Mouse (Mus musculus): ENCODE data around the gene Foxk2. TPM values are rescaled to one million over a fixed set of nuclear protein-coding genes. Genes with fewer than 3 reads are reported as not detected.

Gene Foxk2
- polyA plus RNA-seq, 1 experiment from 2014 or later, result 8.4 TPM

DNA sequence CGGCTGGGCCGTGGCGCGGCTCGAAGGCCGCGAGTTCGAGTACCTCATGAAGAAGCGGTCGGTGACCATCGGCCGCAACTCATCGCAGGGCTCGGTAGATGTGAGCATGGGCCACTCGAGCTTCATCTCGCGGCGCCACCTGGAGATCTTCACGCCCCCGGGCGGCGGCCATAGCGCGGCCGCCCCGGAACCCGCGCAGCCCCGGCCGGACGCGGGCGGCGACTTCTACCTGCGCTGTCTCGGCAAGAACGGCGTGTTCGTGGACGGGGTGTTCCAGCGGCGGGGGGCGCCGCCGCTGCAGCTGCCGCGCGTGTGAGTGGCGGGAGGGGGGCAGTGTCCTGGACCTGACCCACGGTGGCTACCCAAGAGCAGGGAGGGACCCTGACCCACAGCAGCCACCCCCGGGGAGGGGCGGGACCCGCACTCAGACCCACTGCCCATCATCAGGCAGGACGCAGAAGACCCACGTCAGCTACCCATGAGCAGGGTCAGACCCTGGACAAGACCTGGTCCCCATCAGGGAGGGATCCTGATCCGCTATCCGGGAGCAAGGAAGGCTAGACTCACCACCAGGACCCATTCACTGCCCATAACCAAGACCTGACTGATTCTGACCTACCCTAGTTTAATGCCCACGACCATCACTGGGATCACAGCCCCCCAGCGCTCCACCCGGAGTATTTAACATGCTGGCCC lies 569 bp downstream of the Foxk2 start:
- peak; percentile 52 for ATAC-seq (replicated peaks; ENCODE audit: insufficient number of reproducible peaks, low FRiP score, low TSS enrichment)
- H3K4me1 ChIP-seq (ENCODE audit: control insufficient read depth, insufficient read depth, low read length), result peaks cover 7% of the 10 kb centered on the region; the same call in 1 of the 2 replicates
- peak overlapping the region; percentile 95 for H3K4me2 ChIP-seq
- no peaks in the 10 kb centered on the region for H3K27me3 ChIP-seq (ENCODE audit: control insufficient read depth, insufficient read depth, low read length)
- H3K36me3 ChIP-seq (ENCODE audit: control insufficient read depth, insufficient read depth, low read length), result peaks cover 11% of the 10 kb centered on the region
- H3K4me3 ChIP-seq (ENCODE audit: low read depth, low read length), result peak overlapping the region; percentile 94
- peak overlapping the region; percentile 65; the same call in 1 of the 2 replicates for H3K27ac ChIP-seq (ENCODE audit: low read depth, low read length)
- no peaks in the 10 kb centered on the region for H3K9me3 ChIP-seq (replicated peaks; ENCODE audit: control insufficient read depth, low read length)
- under 1% methylated on average over 59 of the region's 60 CpGs for WGBS (ENCODE audit: insufficient replicate concordance)
- peak overlapping the region; percentile 96 for H3K9ac ChIP-seq (ENCODE audit: low read depth, low read length)

DNA sequence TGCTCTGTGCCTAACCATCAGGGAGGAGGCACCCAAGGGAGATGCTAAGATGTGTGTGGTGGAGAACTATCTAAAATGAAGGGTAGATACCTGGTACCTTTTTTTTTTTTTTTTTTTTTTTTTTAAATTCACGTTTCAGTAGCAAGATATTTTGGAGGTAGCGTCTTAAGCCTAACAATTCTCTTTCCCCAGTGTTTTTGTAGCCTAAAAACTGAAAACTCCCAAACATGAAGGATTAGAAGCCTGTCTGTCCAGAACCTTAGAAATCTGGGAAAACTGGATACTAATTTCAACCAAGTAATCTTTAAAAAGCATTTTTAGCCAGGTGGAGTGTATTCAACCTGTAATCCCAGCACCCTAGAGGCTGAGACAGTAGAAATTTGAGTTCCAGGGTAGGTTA lies 1.3 kb downstream of the Foxk2 start:
- 52% methylated on average over 2 of the region's 2 CpGs for WGBS (ENCODE audit: insufficient replicate concordance)
- H3K4me1 ChIP-seq (ENCODE audit: control insufficient read depth, insufficient read depth, low read length), result peaks cover 7% of the 10 kb centered on the region; the same call in 1 of the 2 replicates
- H3K9me3 ChIP-seq (replicated peaks; ENCODE audit: control insufficient read depth, low read length), result no peaks in the 10 kb centered on the region
- peak overlapping the region; percentile 96 for H3K9ac ChIP-seq (ENCODE audit: low read depth, low read length)
- H3K4me2 ChIP-seq, result peak overlapping the region; percentile 95
- peaks cover 9% of the 10 kb centered on the region for H3K36me3 ChIP-seq (ENCODE audit: control insufficient read depth, insufficient read depth, low read length)
- no peak overlapping the region for H3K27ac ChIP-seq (ENCODE audit: low read depth, low read length)
- peak overlapping the region; percentile 94 for H3K4me3 ChIP-seq (ENCODE audit: low read depth, low read length)
- H3K27me3 ChIP-seq (ENCODE audit: control insufficient read depth, insufficient read depth, low read length), result no peaks in the 10 kb centered on the region
- ATAC-seq (replicated peaks; ENCODE audit: insufficient number of reproducible peaks, low FRiP score, low TSS enrichment), result no peak

DNA sequence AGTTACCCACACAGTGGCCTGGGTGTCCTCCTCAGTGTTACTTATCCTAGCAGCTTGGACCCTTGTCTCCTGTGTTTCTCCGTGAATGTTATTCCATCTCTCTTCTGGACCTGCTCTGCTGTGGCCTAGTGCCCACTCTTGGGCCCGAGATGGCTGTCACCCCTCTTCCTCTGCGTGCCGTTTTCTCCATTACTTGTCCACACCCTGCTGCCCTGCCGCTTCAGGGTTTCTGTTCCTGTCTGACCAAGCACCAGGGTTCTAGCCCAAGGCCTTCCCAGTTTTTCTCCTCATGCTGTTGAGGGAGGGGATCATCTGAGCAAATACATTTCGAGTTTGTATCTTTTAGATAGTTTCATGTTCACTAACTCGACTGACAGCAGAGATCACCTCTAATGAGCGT lies 17.7 kb downstream of the Foxk2 start:
- no peak for ATAC-seq (replicated peaks; ENCODE audit: insufficient number of reproducible peaks, low FRiP score, low TSS enrichment)
- Histone ChIP-seq H3K4me1 (ENCODE audit: control insufficient read depth, insufficient read depth, low read length) (peaks cover 21% of the 10 kb centered on the region), H3K9ac (ENCODE audit: low read depth, low read length) (no peak overlapping the region), H3K36me3 (ENCODE audit: control insufficient read depth, insufficient read depth, low read length) (no peaks in the 10 kb centered on the region; the same call in 1 of the 2 replicates), H3K27ac (ENCODE audit: low read depth, low read length) (no peak overlapping the region), H3K4me2 (no peak overlapping the region), H3K27me3 (ENCODE audit: control insufficient read depth, insufficient read depth, low read length) (no peaks in the 10 kb centered on the region), H3K4me3 (ENCODE audit: low read depth, low read length) (no peak overlapping the region), H3K9me3 (replicated peaks; ENCODE audit: control insufficient read depth, low read length) (no peaks in the 10 kb centered on the region)
- 84% methylated on average over 8 of the region's 8 CpGs for WGBS (ENCODE audit: insufficient replicate concordance)

DNA sequence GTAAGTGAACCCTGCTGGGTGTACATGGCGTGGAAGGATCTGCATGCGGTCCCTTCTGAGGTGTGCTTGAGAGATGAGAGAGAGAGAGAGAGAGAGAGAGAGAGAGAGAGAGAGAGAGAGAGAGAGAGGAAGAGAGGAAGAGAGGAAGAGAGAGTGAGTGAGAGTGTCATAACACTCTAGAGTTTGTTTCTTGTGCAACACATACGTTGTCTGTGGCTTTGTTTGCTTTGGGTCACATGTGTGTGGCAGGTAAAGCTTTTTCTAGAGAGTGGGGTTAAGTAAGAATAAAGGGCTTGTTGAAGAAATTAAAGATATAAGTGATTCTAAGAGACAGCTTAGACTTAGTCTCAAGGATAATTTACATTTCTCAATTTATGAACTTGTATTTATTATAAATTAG lies 18.2 kb downstream of the Foxk2 start:
- Histone ChIP-seq H3K27ac (ENCODE audit: low read depth, low read length) (no peak overlapping the region), H3K9me3 (replicated peaks; ENCODE audit: control insufficient read depth, low read length) (no peaks in the 10 kb centered on the region), H3K27me3 (ENCODE audit: control insufficient read depth, insufficient read depth, low read length) (no peaks in the 10 kb centered on the region), H3K36me3 (ENCODE audit: control insufficient read depth, insufficient read depth, low read length) (no peaks in the 10 kb centered on the region; the same call in 1 of the 2 replicates), H3K4me2 (no peak overlapping the region), H3K4me3 (ENCODE audit: low read depth, low read length) (no peak overlapping the region), H3K9ac (ENCODE audit: low read depth, low read length) (no peak overlapping the region), H3K4me1 (ENCODE audit: control insufficient read depth, insufficient read depth, low read length) (peaks cover 26% of the 10 kb centered on the region)
- ATAC-seq (replicated peaks; ENCODE audit: insufficient number of reproducible peaks, low FRiP score, low TSS enrichment), result no peak
- WGBS (ENCODE audit: insufficient replicate concordance), result 88% methylated on average over 3 of the region's 3 CpGs

DNA sequence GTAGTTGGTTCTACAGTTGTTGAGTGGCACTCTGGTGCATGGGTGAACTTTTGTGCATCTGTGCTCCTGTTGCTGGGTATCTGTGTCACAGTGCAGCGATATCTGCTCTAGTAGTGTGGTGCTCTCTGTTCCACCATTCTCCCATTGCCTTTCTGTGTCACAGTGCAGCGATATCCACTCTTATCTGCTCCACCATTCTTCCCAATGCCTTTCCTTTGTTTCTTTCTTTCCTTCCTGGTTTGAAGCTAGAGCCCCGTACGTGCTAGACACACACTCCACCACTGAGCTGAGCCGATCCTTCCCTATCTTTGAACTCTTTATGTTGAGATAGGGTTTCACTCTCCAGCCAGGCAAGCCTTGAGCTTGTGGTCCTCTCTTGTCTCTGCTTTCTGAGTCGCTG lies 23.1 kb downstream of the Foxk2 start:
- Histone ChIP-seq H3K36me3 (ENCODE audit: control insufficient read depth, insufficient read depth, low read length) (peaks cover 12% of the 10 kb centered on the region), H3K27me3 (ENCODE audit: control insufficient read depth, insufficient read depth, low read length) (no peaks in the 10 kb centered on the region), H3K4me1 (ENCODE audit: control insufficient read depth, insufficient read depth, low read length) (peaks cover 32% of the 10 kb centered on the region), H3K4me3 (ENCODE audit: low read depth, low read length) (0 out of 2 replicates have a peak overlapping the region, but pooled peaks have one; percentile 8), H3K4me2 (peak overlapping the region; percentile 49), H3K9me3 (replicated peaks; ENCODE audit: control insufficient read depth, low read length) (no peaks in the 10 kb centered on the region), H3K9ac (ENCODE audit: low read depth, low read length) (peak overlapping the region; percentile 59; the same call in 1 of the 2 replicates), H3K27ac (ENCODE audit: low read depth, low read length) (peak overlapping the region; percentile 75)
- 0 out of 2 replicates have a peak, but pooled peaks have one; percentile 48 for ATAC-seq (replicated peaks; ENCODE audit: insufficient number of reproducible peaks, low FRiP score, low TSS enrichment)
- 24% methylated on average over 6 of the region's 6 CpGs for WGBS (ENCODE audit: insufficient replicate concordance)

DNA sequence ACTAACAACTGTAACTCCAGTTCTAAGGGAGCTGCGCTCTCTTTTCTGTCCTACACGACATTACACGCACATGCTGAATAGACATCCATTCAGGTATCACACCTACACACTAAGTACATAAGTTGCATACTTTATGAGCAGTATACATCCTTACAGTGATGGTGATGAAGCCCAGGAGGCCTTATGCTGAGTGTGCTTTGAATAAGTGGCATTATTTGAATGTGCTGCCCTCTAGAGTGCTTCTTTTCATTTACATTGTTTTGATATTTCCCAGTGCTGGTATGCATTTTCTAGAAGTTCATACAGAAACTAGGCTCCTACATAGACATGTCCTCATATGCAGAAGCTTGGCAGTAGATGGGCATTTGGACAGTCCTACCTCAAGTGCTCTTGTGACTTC lies 30.1 kb downstream of the Foxk2 start:
- H3K4me2 ChIP-seq, result no peak overlapping the region
- no peak for ATAC-seq (replicated peaks; ENCODE audit: insufficient number of reproducible peaks, low FRiP score, low TSS enrichment)
- H3K27ac ChIP-seq (ENCODE audit: low read depth, low read length), result no peak overlapping the region
- H3K9ac ChIP-seq (ENCODE audit: low read depth, low read length), result no peak overlapping the region
- H3K36me3 ChIP-seq (ENCODE audit: control insufficient read depth, insufficient read depth, low read length), result peaks cover 35% of the 10 kb centered on the region
- no peaks in the 10 kb centered on the region for H3K27me3 ChIP-seq (ENCODE audit: control insufficient read depth, insufficient read depth, low read length)
- H3K4me3 ChIP-seq (ENCODE audit: low read depth, low read length), result no peak overlapping the region
- H3K9me3 ChIP-seq (replicated peaks; ENCODE audit: control insufficient read depth, low read length), result no peaks in the 10 kb centered on the region
- H3K4me1 ChIP-seq (ENCODE audit: control insufficient read depth, insufficient read depth, low read length), result no peaks in the 10 kb centered on the region
- 95% methylated on average over 3 of the region's 3 CpGs for WGBS (ENCODE audit: insufficient replicate concordance)

DNA sequence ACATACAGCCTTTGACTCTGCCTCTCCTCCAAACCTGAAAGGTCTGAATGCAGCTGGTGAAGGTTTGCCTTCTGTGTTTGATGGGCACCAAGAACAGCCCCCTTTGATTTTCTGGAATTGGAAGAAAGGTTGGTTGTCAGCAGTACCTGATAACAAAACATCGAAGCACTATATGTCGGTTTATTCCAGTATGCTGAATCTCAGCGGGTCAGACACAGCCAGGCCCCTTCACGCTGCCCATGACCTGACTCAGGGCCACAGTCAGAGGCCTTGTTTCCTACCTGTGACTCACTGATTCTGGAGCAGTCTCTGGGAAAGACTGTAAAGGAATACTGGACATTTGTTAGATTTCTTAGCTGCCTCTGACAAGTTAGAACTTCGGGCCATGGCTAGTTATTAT lies 35.0 kb downstream of the Foxk2 start:
- no peak for ATAC-seq (replicated peaks; ENCODE audit: insufficient number of reproducible peaks, low FRiP score, low TSS enrichment)
- 94% methylated on average over 5 of the region's 5 CpGs for WGBS (ENCODE audit: insufficient replicate concordance)
- Histone ChIP-seq H3K9me3 (replicated peaks; ENCODE audit: control insufficient read depth, low read length) (no peaks in the 10 kb centered on the region), H3K4me2 (no peak overlapping the region), H3K36me3 (ENCODE audit: control insufficient read depth, insufficient read depth, low read length) (peaks cover 23% of the 10 kb centered on the region), H3K27me3 (ENCODE audit: control insufficient read depth, insufficient read depth, low read length) (no peaks in the 10 kb centered on the region), H3K4me3 (ENCODE audit: low read depth, low read length) (no peak overlapping the region), H3K27ac (ENCODE audit: low read depth, low read length) (no peak overlapping the region), H3K9ac (ENCODE audit: low read depth, low read length) (no peak overlapping the region), H3K4me1 (ENCODE audit: control insufficient read depth, insufficient read depth, low read length) (no peaks in the 10 kb centered on the region)

DNA sequence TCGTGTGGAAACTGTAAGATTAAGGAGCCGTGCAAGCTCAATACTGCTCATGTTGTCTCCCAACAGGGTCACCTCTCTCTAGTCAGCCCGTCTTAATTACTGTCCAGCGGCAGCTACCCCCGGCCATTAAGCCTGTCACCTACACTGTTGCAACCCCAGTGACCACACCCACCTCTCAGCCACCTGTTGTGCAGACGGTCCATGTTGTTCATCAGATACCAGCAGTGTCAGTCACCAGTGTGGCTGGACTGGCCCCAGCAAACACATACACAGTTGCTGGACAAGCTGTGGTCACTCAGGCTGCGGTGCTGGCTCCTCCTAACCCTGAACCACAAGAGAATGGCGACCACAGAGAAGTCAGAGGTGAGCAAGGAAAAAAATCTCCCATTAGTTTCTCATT lies 38.7 kb downstream of the Foxk2 start:
- Histone ChIP-seq H3K27me3 (ENCODE audit: control insufficient read depth, insufficient read depth, low read length) (no peaks in the 10 kb centered on the region), H3K4me1 (ENCODE audit: control insufficient read depth, insufficient read depth, low read length) (no peaks in the 10 kb centered on the region), H3K9ac (ENCODE audit: low read depth, low read length) (no peak overlapping the region), H3K9me3 (replicated peaks; ENCODE audit: control insufficient read depth, low read length) (no peaks in the 10 kb centered on the region), H3K36me3 (ENCODE audit: control insufficient read depth, insufficient read depth, low read length) (peaks cover 25% of the 10 kb centered on the region), H3K27ac (ENCODE audit: low read depth, low read length) (no peak overlapping the region), H3K4me2 (no peak overlapping the region), H3K4me3 (ENCODE audit: low read depth, low read length) (no peak overlapping the region)
- 89% methylated on average over 8 of the region's 8 CpGs for WGBS (ENCODE audit: insufficient replicate concordance)
- no peak for ATAC-seq (replicated peaks; ENCODE audit: insufficient number of reproducible peaks, low FRiP score, low TSS enrichment)

DNA sequence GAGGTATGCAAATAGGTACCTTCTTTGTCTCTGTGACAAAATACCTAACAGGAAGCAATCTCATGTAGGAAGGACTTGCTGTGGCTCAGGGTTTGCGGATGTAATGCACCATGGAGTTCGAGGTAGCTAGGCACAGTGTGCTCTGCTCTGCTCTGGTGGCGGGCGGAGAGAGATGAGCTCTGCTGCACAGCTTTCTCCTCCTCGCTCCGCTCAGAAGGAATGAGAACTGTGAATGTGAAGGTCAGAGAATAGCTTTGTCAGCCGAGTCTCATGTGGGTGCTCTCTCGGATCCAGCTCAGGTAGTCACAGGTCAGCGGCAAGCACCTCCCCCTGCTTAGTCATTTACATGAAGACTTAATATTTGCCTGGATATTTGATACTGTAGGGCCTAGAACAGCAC lies 40.5 kb downstream of the Foxk2 start:
- Histone ChIP-seq H3K36me3 (ENCODE audit: control insufficient read depth, insufficient read depth, low read length) (peaks cover 25% of the 10 kb centered on the region), H3K27me3 (ENCODE audit: control insufficient read depth, insufficient read depth, low read length) (no peaks in the 10 kb centered on the region), H3K4me1 (ENCODE audit: control insufficient read depth, insufficient read depth, low read length) (no peaks in the 10 kb centered on the region), H3K4me2 (no peak overlapping the region), H3K27ac (ENCODE audit: low read depth, low read length) (no peak overlapping the region), H3K9ac (ENCODE audit: low read depth, low read length) (no peak overlapping the region), H3K4me3 (ENCODE audit: low read depth, low read length) (no peak overlapping the region), H3K9me3 (replicated peaks; ENCODE audit: control insufficient read depth, low read length) (no peaks in the 10 kb centered on the region)
- 95% methylated on average over 9 of the region's 9 CpGs for WGBS (ENCODE audit: insufficient replicate concordance)
- no peak for ATAC-seq (replicated peaks; ENCODE audit: insufficient number of reproducible peaks, low FRiP score, low TSS enrichment)

All from heart, embryonic 11.5 days (tissue).